Mouse (Mus musculus) lung, embryonic 16.5 days (tissue): Measurements from ENCODE around the gene Man1c1. TPM values are rescaled to one million over a fixed set of nuclear protein-coding genes. Genes with fewer than 3 reads are reported as not detected.
A peak's percentile ranks its signal among the peaks of the same experiment; 100 is the strongest.

ENCODE experiments used
- ATAC-seq: fragments of 200-750 bp; cut with Nextera tagmentation; 2 replicates; pipeline ENCODE4 v1.8.0; 2017; ENCODE audit warnings: low read depth, mild to moderate bottlenecking, moderate library complexity
- H3K27ac ChIP-seq: fragments of 300-500 bp; sonication (generic); 2 replicates; pipeline ENCODE4 v1.5.1; 2014; ENCODE audit warnings: mild to moderate bottlenecking, control low read depth, low read length
- H3K27me3 ChIP-seq: fragments of 300-500 bp; sonication (generic); 2 replicates; pipeline ENCODE4 v1.6.1; 2014; ENCODE audit warnings: low read depth, low read length, mixed read lengths; ENCODE audit not compliant: control insufficient read depth, insufficient read depth
- H3K36me3 ChIP-seq: fragments of 300-500 bp; sonication (generic); 2 replicates; pipeline ENCODE4 v1.6.1; 2014; ENCODE audit warnings: low read length; ENCODE audit not compliant: control insufficient read depth, insufficient read depth
- H3K4me1 ChIP-seq: fragments of 300-500 bp; sonication (generic); replicated peaks from 2 replicates; pipeline ENCODE4 v1.6.1; 2014; ENCODE audit warnings: low read length, mixed read lengths; ENCODE audit not compliant: control insufficient read depth, insufficient read depth
- H3K4me2 ChIP-seq: fragments of 300-500 bp; sonication (generic); 2 replicates; pipeline ENCODE4 v1.6.1; 2014; ENCODE audit warnings: low read depth, low read length, control low read depth
- H3K4me3 ChIP-seq: fragments of 300-500 bp; sonication (generic); 2 replicates; pipeline ENCODE4 v1.5.1; 2014; ENCODE audit warnings: mild to moderate bottlenecking, low read length, control low read depth
- H3K9ac ChIP-seq: fragments of 300-500 bp; sonication (generic); 2 replicates; pipeline ENCODE4 v1.6.1; 2014; ENCODE audit warnings: low read length, control low read depth
- H3K9me3 ChIP-seq: fragments of 300-500 bp; sonication (generic); 2 replicates; pipeline ENCODE4 v1.6.1; 2016; ENCODE audit warnings: low read length; ENCODE audit not compliant: control insufficient read depth
- WGBS: fragments of 180-500 bp; shearing (Covaris S2); extraction: QIAGEN DNeasy Blood & Tissue Kit; methylation state at CpG from one replicate; pipeline ENCODE4 v1.1.7; 2014; 5-methylcytosine and 5-hydroxymethylcytosine counted together
- polyA plus RNA-seq: library from polyadenylated mRNA; unstranded; fragments of >200 nt; fragmentation: Nextera tagmentation; extraction: Ambion mirVana; gene quantifications from 2 replicates; pipeline ENCODE4 v1.2.1, GENCODE M21; 2015

Gene Man1c1
- polyA plus RNA-seq, 1 experiment from 2014 or later, result 2.1 TPM

- 10% methylated on average over 8 of the region's 8 CpGs for WGBS
- ATAC-seq, result no peak
- Histone ChIP-seq H3K9ac (peak overlapping the region; percentile 15; the same call in 1 of the 2 replicates), H3K27me3 (no peaks in the 10 kb centered on the region), H3K4me2 (no peak overlapping the region), H3K4me3 (no peak overlapping the region), H3K9me3 (no peaks in the 10 kb centered on the region), H3K36me3 (no peaks in the 10 kb centered on the region), H3K27ac (no peak overlapping the region), H3K4me1 (peaks cover 29% of the 10 kb centered on the region)
These were observed 26.0 kb upstream of the Man1c1 start for GRCm38 (mm10) chr4:134730106-134730505.

- no peak overlapping the region for H3K4me3 ChIP-seq
- H3K9me3 ChIP-seq, result no peaks in the 10 kb centered on the region
- H3K4me2 ChIP-seq, result no peak overlapping the region
- no peak for ATAC-seq
- no peak overlapping the region for H3K9ac ChIP-seq
- no peak overlapping the region; the same call in 1 of the 2 replicates for H3K27ac ChIP-seq
- no peaks in the 10 kb centered on the region for H3K27me3 ChIP-seq
- WGBS, result 66% methylated on average over 13 of the region's 13 CpGs
- H3K36me3 ChIP-seq, result no peaks in the 10 kb centered on the region
- H3K4me1 ChIP-seq, result peaks cover 16% of the 10 kb centered on the region
These were observed 21.8 kb upstream of the Man1c1 start for GRCm38 (mm10) chr4:134725735-134726345.

- Histone ChIP-seq H3K27ac (no peak overlapping the region; the same call in 1 of the 2 replicates), H3K36me3 (no peaks in the 10 kb centered on the region), H3K4me3 (no peak overlapping the region), H3K9ac (no peak overlapping the region), H3K4me1 (peaks cover 8% of the 10 kb centered on the region), H3K9me3 (no peaks in the 10 kb centered on the region), H3K27me3 (no peaks in the 10 kb centered on the region), H3K4me2 (no peak overlapping the region)
- ATAC-seq, result peak; percentile 77
- 29% methylated on average over 4 of the region's 4 CpGs for WGBS
These were observed 20.9 kb upstream of the Man1c1 start for GRCm38 (mm10) chr4:134724974-134725373.

- H3K4me3 ChIP-seq, result no peak overlapping the region
- H3K9me3 ChIP-seq, result no peaks in the 10 kb centered on the region
- H3K36me3 ChIP-seq, result no peaks in the 10 kb centered on the region
- H3K4me1 ChIP-seq, result peaks cover 8% of the 10 kb centered on the region
- no peak overlapping the region for H3K4me2 ChIP-seq
- WGBS, result 54% methylated on average over 3 of the region's 3 CpGs
- no peaks in the 10 kb centered on the region for H3K27me3 ChIP-seq
- ATAC-seq, result no peak
- H3K9ac ChIP-seq, result no peak overlapping the region
- H3K27ac ChIP-seq, result no peak overlapping the region
These were observed 19.2 kb upstream of the Man1c1 start for GRCm38 (mm10) chr4:134723251-134723650.

GRCm38 (mm10) chr4:134721076-134721475 lies 17.0 kb upstream of the Man1c1 start:
- Histone ChIP-seq H3K27me3 (no peaks in the 10 kb centered on the region), H3K9ac (no peak overlapping the region), H3K9me3 (no peaks in the 10 kb centered on the region), H3K4me3 (no peak overlapping the region), H3K4me2 (no peak overlapping the region), H3K4me1 (peaks cover 8% of the 10 kb centered on the region), H3K36me3 (no peaks in the 10 kb centered on the region), H3K27ac (no peak overlapping the region)
- 76% methylated on average over 6 of the region's 6 CpGs for WGBS
- ATAC-seq, result no peak

GRCm38 (mm10) chr4:134720371-134720770 lies 16.3 kb upstream of the Man1c1 start:
- no peak for ATAC-seq
- Histone ChIP-seq H3K36me3 (no peaks in the 10 kb centered on the region), H3K27me3 (no peaks in the 10 kb centered on the region), H3K4me1 (peaks cover 6% of the 10 kb centered on the region), H3K9me3 (no peaks in the 10 kb centered on the region), H3K9ac (no peak overlapping the region), H3K27ac (no peak overlapping the region), H3K4me3 (no peak overlapping the region), H3K4me2 (no peak overlapping the region)
- WGBS, result 58% methylated on average over 3 of the region's 3 CpGs

GRCm38 (mm10) chr4:134719489-134719888 lies 15.4 kb upstream of the Man1c1 start:
- H3K36me3 ChIP-seq, result no peaks in the 10 kb centered on the region
- no peak overlapping the region for H3K27ac ChIP-seq
- 58% methylated on average over 8 of the region's 8 CpGs for WGBS
- no peaks in the 10 kb centered on the region for H3K4me1 ChIP-seq
- H3K9ac ChIP-seq, result no peak overlapping the region
- no peaks in the 10 kb centered on the region for H3K27me3 ChIP-seq
- no peak overlapping the region for H3K4me3 ChIP-seq
- no peak for ATAC-seq
- H3K9me3 ChIP-seq, result no peaks in the 10 kb centered on the region
- no peak overlapping the region for H3K4me2 ChIP-seq

GRCm38 (mm10) chr4:134713937-134714336 lies 9.8 kb upstream of the Man1c1 start:
- Histone ChIP-seq H3K27ac (no peak overlapping the region), H3K36me3 (no peaks in the 10 kb centered on the region), H3K27me3 (no peaks in the 10 kb centered on the region), H3K9me3 (no peaks in the 10 kb centered on the region), H3K4me1 (no peaks in the 10 kb centered on the region), H3K4me2 (0 out of 2 replicates have a peak overlapping the region, but pooled peaks have one; percentile 14), H3K9ac (peak overlapping the region; percentile 10; the same call in 1 of the 2 replicates), H3K4me3 (no peak overlapping the region)
- ATAC-seq, result peak; percentile 93
- WGBS, result 4% methylated on average over 8 of the region's 8 CpGs

- WGBS, result 50% methylated on average over 5 of the region's 5 CpGs
- H3K9me3 ChIP-seq, result no peaks in the 10 kb centered on the region
- no peak overlapping the region for H3K27ac ChIP-seq
- H3K4me3 ChIP-seq, result no peak overlapping the region
- no peak for ATAC-seq
- H3K9ac ChIP-seq, result no peak overlapping the region
- H3K36me3 ChIP-seq, result no peaks in the 10 kb centered on the region
- peaks cover 12% of the 10 kb centered on the region; the same call in 1 of the 2 replicates for H3K27me3 ChIP-seq
- H3K4me1 ChIP-seq, result peaks cover 15% of the 10 kb centered on the region
- no peak overlapping the region for H3K4me2 ChIP-seq
These were observed 1.2 kb upstream of the Man1c1 start for GRCm38 (mm10) chr4:134705311-134705710.
